Mouse (Mus musculus) adrenal gland, postnatal 25 days (tissue): ENCODE measurements around the gene Gnpat. TPM values are rescaled to one million over a fixed set of nuclear protein-coding genes. Genes with fewer than 3 reads are reported as not detected.

Experiments
- total RNA-seq: library from RNA; stranded (reverse); gene quantifications from 2 replicates; pipeline ENCODE4 v1.2.3, GENCODE M21; 2021

Gene Gnpat
- total RNA-seq, 1 experiment from 2014 or later = 109 TPM

Other genes with a start within 250 kb of the Gnpat start
- gene 2310022B05Rik, start 199.7 kb upstream of the Gnpat start, total RNA-seq = 41.0 and 46.1 TPM in 2 replicates
- 44.7 and 55.0 TPM in 2 replicates for gene Ttc13, start 141.1 kb upstream of the Gnpat start, total RNA-seq
- gene Arv1, start 140.9 kb upstream of the Gnpat start, total RNA-seq = 13.8 and 14.6 TPM in 2 replicates
- 0.24 TPM in 1 of 2 replicates, not detected in the other for gene Fam89a, start 111.2 kb upstream of the Gnpat start, total RNA-seq
- gene Trim67, start 69.9 kb upstream of the Gnpat start, total RNA-seq = 2.2 and 3.0 TPM in 2 replicates
- gene 2810004N23Rik, start 87 bp downstream of the Gnpat start, total RNA-seq = 35.2 and 41.4 TPM in 2 replicates
- 25.2 and 27.7 TPM in 2 replicates for gene Exoc8, start 34.7 kb downstream of the Gnpat start, total RNA-seq
- gene Sprtn, start 34.9 kb downstream of the Gnpat start, total RNA-seq = 19.7 and 24.1 TPM in 2 replicates
- 57.5 and 57.6 TPM in 2 replicates for gene Egln1, start 86.3 kb downstream of the Gnpat start, total RNA-seq
- gene Tsnax, start 150.0 kb downstream of the Gnpat start, total RNA-seq = 84.8 and 93.5 TPM in 2 replicates
- gene Disc1, start 191.2 kb downstream of the Gnpat start, total RNA-seq = 2.4 and 2.5 TPM in 2 replicates